Mouse (Mus musculus) heart, adult 2 months (tissue): ENCODE measurements at regions not wholly inside any gene's neighbourhood (a gene's known extent, or its start where the extent isn't known, plus 50 kb on each side); places are given as distances from the start of the nearest gene placed in this dataset.

ENCODE experiments used
- CTCF ChIP-seq: fragments of 200-600 bp; IDR thresholded peaks from 2 replicates; pipeline ENCODE4 v1.8.1; 2022; ENCODE audit warnings: antibody characterized with exemption, mild to moderate bottlenecking, moderate library complexity
- EP300 ChIP-seq: fragments of 200-500 bp; IDR thresholded peaks from 2 replicates; pipeline ENCODE4 v1.6.1; 2011; ENCODE audit warnings: low read depth, low read length, control low read depth; ENCODE audit not compliant: insufficient read depth

DNA sequence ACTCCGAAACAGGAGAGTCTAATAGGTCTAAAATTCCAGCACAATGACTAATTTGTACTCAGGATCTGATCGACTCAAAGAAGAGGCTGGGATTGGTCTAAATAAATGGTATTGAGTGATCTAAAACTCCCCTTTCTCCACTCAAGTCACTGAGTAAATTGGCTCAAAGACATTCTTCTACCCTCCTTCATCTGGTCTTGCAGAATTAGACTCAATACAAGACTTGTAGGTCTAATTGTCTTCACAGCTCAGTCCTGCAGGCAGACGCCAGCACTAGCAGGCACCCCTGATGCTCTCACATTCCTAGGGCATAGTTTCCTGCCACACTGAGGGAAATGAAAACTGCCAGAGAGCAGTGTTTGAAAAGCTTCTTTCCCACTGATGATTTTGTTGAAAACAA, 382.9 kb upstream of the Impg1 start:
- TF ChIP-seq CTCF (no peak), EP300 (no peak)
